Mouse (Mus musculus) urinary bladder, postnatal 36 days (tissue): ENCODE measurements at regions not wholly inside any gene's neighbourhood (a gene's known extent, or its start where the extent isn't known, plus 50 kb on each side); places are given as distances from the start of the nearest gene placed in this dataset.

ENCODE experiments used
- DNase-seq, 2 experiments: peaks; one replicate each; pipeline ENCODE4 v3.0.0; 2022; ENCODE audit warnings: low spot score in 2 of 2, mixed read lengths in 1 of 2

GRCm38 (mm10) chr12:73447172-73447571, 99.0 kb downstream of the Tmem30b start:
- DNase-seq = no peak

- no peak for DNase-seq
Observed at GRCm38 (mm10) chr12:73446148-73446547, 100.0 kb downstream of the Tmem30b start.

GRCm38 (mm10) chr12:73445562-73445961, 100.6 kb downstream of the Tmem30b start:
- no peak for DNase-seq

GRCm38 (mm10) chr12:73445128-73445527, 101.1 kb downstream of the Tmem30b start:
- no peak for DNase-seq

GRCm38 (mm10) chr12:73441326-73441725, 104.9 kb downstream of the Tmem30b start:
- no peak for DNase-seq

GRCm38 (mm10) chr12:73434684-73435083, 111.5 kb downstream of the Tmem30b start:
- no peak for DNase-seq

- DNase-seq = no peak
Observed at GRCm38 (mm10) chr12:73432546-73432945, 113.6 kb downstream of the Tmem30b start.

- DNase-seq = no peak
Observed at GRCm38 (mm10) chr12:73428171-73428570, 118.0 kb downstream of the Tmem30b start.

- DNase-seq = no peak
Observed at GRCm38 (mm10) chr12:73424814-73425213, 121.4 kb downstream of the Tmem30b start.

- DNase-seq = no peak
Observed at GRCm38 (mm10) chr12:73417101-73417500, 129.1 kb downstream of the Tmem30b start.

GRCm38 (mm10) chr12:73416367-73416897, 129.8 kb downstream of the Tmem30b start:
- DNase-seq = no peak

GRCm38 (mm10) chr12:73415856-73416366, 129.3 kb downstream of the Slc38a6 start:
- DNase-seq = no peak

GRCm38 (mm10) chr12:73413439-73414196, 127.0 kb downstream of the Slc38a6 start:
- peak in 1 of 2 experiments; percentile 23 for DNase-seq

- no peak for DNase-seq
Observed at GRCm38 (mm10) chr12:73412500-73412899, 125.9 kb downstream of the Slc38a6 start.

- peak in 1 of 2 experiments; percentile 26 for DNase-seq
Observed at GRCm38 (mm10) chr12:73410924-73411323, 124.3 kb downstream of the Slc38a6 start.

- DNase-seq = peak in 1 of 2 experiments; percentile 42
Observed at GRCm38 (mm10) chr12:73409481-73410085, 123.0 kb downstream of the Slc38a6 start.

GRCm38 (mm10) chr12:73408614-73409013, 122.0 kb downstream of the Slc38a6 start:
- DNase-seq = peak in 1 of 2 experiments; percentile 42

- DNase-seq = no peak
Observed at GRCm38 (mm10) chr12:73408165-73408564, 121.6 kb downstream of the Slc38a6 start.

GRCm38 (mm10) chr12:73406556-73407087, 120.0 kb downstream of the Slc38a6 start:
- no peak for DNase-seq

- DNase-seq = no peak
Observed at GRCm38 (mm10) chr12:73405583-73405982, 119.0 kb downstream of the Slc38a6 start.

GRCm38 (mm10) chr12:73405106-73405505, 118.5 kb downstream of the Slc38a6 start:
- DNase-seq = no peak

- DNase-seq = no peak
Observed at GRCm38 (mm10) chr12:73403906-73404474, 117.4 kb downstream of the Slc38a6 start.
